Mouse (Mus musculus): Measurements from ENCODE around the gene Irf2bpl.

DNA sequence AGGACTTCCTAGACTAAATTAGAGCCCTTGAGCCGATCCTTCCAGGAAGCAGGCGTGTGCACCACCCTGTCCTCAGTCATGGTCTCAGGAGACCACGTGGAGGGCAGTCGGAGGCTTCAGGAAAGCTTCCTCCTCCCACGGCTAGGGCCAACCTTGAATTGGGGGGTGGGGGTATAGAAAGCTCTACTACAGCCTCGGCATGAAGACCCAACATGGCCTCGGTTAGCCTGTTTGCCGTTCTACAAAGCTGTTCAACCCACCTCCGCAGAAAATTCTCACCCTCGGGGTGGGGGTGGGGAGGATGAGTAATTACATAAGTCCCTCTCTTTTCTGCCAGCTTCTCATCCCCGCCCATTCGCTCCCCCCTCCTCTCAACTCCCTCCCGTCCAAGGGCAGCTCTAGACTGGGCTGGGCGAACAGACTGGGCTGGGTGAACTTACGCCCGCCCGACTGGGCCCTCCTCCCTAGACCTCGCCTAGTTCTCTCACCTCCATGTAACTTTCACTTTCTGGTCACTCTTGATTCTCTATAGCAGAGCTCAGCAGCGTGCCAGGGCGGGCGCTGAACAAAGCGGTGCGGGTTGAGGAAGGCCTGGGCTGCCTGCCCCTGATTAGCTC is 48.1 kb downstream of the Irf2bpl start:
- TF ChIP-seq TAL1 (conservative IDR thresholded peaks at IDR 0.05; ENCODE audit: low read depth, low read length), result no peak
- no peak for TF ChIP-seq CTCF (IDR thresholded peaks at IDR 0.05; ENCODE audit: low read depth, low read length)
- TF ChIP-seq GATA1 (IDR thresholded peaks at IDR 0.05; ENCODE audit: borderline replicate concordance, low read length), result no peak

Measured in G1E (cell line).